Mouse (Mus musculus) spleen, adult 18-20 months (tissue): ENCODE results near the gene Usp22.

ENCODE experiments used
- DNase-seq, 2 experiments: peaks; one replicate each; pipeline ENCODE4 v3.0.0; 2022; ENCODE audit warnings: mixed read lengths in 2 of 2

Usp22 gene

DNA sequence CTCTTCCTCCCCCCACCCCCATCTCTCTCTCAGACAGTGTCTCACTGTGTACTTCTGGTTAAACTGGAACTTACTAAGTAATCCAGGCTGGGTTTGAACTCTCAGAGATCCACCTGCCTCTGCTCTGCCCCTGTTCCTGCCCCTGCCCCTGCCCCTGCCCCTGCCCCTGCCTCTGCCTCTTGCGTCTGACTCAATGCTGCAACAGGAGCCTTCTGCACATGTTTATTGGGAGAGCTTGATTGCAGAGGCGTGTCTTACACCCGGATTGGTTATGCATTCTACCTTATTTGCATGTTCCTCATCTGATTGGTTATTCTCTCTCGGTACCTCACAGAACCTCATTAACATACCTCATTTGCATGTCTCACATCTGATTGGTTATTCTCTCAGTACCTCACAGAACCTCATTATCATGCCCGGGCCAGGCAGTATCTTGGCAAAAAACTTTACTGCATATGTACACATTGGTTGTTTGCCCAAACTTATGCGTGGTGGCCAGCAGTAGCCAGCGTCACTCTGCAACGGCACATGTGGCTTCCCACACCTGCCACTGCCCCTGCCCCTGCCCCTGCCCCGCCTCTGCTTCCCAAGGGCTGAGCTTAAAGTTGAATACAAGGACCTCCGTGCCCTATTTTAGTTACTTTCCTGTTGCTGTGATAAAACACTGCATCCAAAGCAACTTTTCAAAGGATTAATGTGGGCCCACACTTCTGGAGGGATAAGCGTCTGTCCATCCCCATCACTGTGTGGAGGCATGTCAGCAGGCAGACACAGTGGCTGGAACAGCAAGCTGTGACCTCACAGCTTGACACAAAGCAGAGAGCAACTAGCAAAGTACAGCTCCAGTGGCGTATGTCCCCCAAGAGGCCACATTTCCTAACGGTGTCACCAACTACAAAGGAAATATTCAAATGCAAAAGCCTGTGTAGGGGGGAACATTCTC, 72.2 kb downstream of the Usp22 start:
- no peak for DNase-seq
